7 mouse cellular contexts compared by ENCODE assay signal in the genomic region with DNA sequence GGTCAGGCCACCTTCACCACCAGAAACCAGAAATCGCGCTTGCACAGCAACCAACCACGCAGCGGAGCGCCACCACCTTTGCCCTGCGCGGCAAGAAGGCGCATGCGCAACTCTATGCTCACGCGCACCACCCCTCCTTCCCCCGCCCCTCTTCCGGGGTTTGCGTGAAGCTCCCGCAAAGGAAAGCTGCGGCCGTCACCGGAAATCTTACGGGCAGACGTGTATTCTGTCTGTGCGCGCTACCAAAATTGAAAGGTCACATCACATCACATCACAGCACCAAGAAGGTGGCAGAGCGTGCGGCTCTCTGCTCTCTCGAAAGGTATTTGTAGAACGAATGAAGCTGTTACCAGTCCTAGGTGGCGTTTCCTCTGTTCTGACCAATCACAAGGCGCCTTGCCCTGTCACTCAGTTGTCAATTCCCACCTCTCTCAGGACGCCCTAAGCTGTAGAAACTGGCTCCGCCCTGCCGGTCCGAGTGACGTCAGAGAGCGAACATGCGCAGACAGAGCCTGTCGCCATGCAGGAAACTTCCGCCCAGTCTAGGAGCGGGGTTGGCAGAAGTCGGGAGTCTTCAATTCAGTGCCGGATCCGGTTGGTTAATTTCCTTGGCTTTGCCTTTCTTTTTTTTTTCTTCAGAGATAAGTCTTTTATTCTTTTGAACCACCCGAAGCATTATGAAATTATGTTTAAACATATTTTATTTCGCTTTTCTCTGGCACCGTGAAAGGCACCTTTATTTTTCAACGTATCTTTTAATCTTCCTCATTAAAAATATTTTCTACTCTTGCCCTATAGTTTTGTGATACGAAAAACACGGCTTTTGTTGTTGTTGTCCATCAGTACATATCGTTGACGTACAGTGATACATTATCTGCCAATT. TPM values are rescaled to one million over a fixed set of nuclear protein-coding genes. Genes with fewer than 3 reads are reported as not detected.
DNase-seq lines count a peak whose midpoint lies in the region; ATAC-seq lines count a peak whose summit lies in the region.

A gene (plus strand): TSS at position 151 of the 883 bp plus-strand sequence.
A gene (minus strand): TSS at position 322 of the 883 bp plus-strand sequence.
A gene (minus strand): TSS at position 322 of the 883 bp plus-strand sequence.

- H3K9ac ChIP-seq in intestine, embryonic 16.5 days (ENCODE audit: low read depth, low read length) = peak within 1 kb of the TSS; percentile 79
- H3K9ac ChIP-seq in midbrain, embryonic 11.5 days (ENCODE audit: low read length) = peak within 1 kb of the TSS; percentile 77

- peaks cover 13% of the 10 kb centered on the region for H3K4me1 ChIP-seq in intestine, embryonic 16.5 days (ENCODE audit: control insufficient read depth, insufficient read depth, low read length)
- H3K4me1 ChIP-seq in midbrain, embryonic 11.5 days (ENCODE audit: control insufficient read depth, insufficient read depth, low read length) = peaks cover 9% of the 10 kb centered on the region

- peak within 1 kb of the TSS; percentile 38 for H3K4me2 ChIP-seq in intestine, embryonic 16.5 days (ENCODE audit: low read depth, low read length)
- H3K4me2 ChIP-seq in midbrain, embryonic 11.5 days = peak within 1 kb of the TSS; percentile 49

- ATAC-seq in intestine, embryonic 16.5 days = peak; percentile 97
- ATAC-seq in midbrain, embryonic 11.5 days (ENCODE audit: low FRiP score) = peak; percentile 97

- intact Hi-C loops in left cerebral cortex, postnatal 36 days (cut with DNase I) = loop anchor here (10.0 kb wide), 1 partner anchor 177 kb away; a partner anchor contains a TSS

- peak within 1 kb of the TSS; percentile 93 for H3K27ac ChIP-seq in intestine, embryonic 16.5 days (ENCODE audit: low read length)
- peak within 1 kb of the TSS; percentile 82 for H3K27ac ChIP-seq in midbrain, embryonic 11.5 days (ENCODE audit: low read depth, low read length)

- DNase-seq in adrenal gland, adult 8-10 months = peak; percentile 99
- peak; percentile 98 for DNase-seq in embryo, embryonic 9.5 days (ENCODE audit: extremely low spot score)
- peak; percentile 96 to 98 for DNase-seq in gastrocnemius, postnatal 4 days (ENCODE audit: low spot score in 2 of 2)
- DNase-seq in left cerebral cortex, postnatal 36 days (ENCODE audit: low spot score in 2 of 2) = peak; percentile 98 to 99
- DNase-seq in midbrain, embryonic 11.5 days (ENCODE audit: low spot score, missing footprints) = peak; percentile 100
- DNase-seq in skeletal muscle tissue, adult 2 months (ENCODE audit: low read depth, low spot score) = peak; percentile 100

- H3K9me3 ChIP-seq in intestine, embryonic 16.5 days (ENCODE audit: control insufficient read depth, low read length) = no peaks in the 10 kb centered on the region
- no peaks in the 10 kb centered on the region for H3K9me3 ChIP-seq in midbrain, embryonic 11.5 days (ENCODE audit: control insufficient read depth, low read length)

- peak within 1 kb of the TSS; percentile 71 for H3K4me3 ChIP-seq in intestine, embryonic 16.5 days (ENCODE audit: low read length)
- peak within 1 kb of the TSS; percentile 68 for H3K4me3 ChIP-seq in midbrain, embryonic 11.5 days (ENCODE audit: low read depth, low read length)

- WGBS in intestine, embryonic 16.5 days = under 1% methylated on average over 49 of the region's 49 CpGs
- WGBS in midbrain, embryonic 11.5 days = under 1% methylated on average over 49 of the region's 49 CpGs

- no peaks in the 10 kb centered on the region for H3K27me3 ChIP-seq in intestine, embryonic 16.5 days (replicated peaks; ENCODE audit: control insufficient read depth, insufficient read depth, low read length)
- H3K27me3 ChIP-seq in midbrain, embryonic 11.5 days (ENCODE audit: control insufficient read depth, insufficient read depth, low read length) = no peaks in the 10 kb centered on the region

- H3K36me3 ChIP-seq in intestine, embryonic 16.5 days (ENCODE audit: control insufficient read depth, insufficient read depth, low read length) = no peaks in the 10 kb centered on the region
- H3K36me3 ChIP-seq in midbrain, embryonic 11.5 days (ENCODE audit: control insufficient read depth, insufficient read depth, low read length) = no peaks in the 10 kb centered on the region

RNA-seq across cellular contexts. Expression of the first gene that starts in this region (rescaled TPM):
- total RNA-seq in adrenal gland, adult 8-10 months (2022) = 1 to 10 TPM; 6.5 to 8.8 (median 7.3) TPM
- total RNA-seq in gastrocnemius, postnatal 4 days (2021) = 1 to 10 TPM; 3.9 to 4.2 TPM
- 4.4 and 5.1 TPM in 2 replicates for polyA plus RNA-seq in intestine, embryonic 16.5 days (2015; fragmentation: Nextera tagmentation; extraction: Ambion mirVana)
- total RNA-seq in left cerebral cortex, postnatal 36 days (2021) = 1 to 10 TPM; 8.1 to 8.2 TPM
- 9.6 and 9.9 TPM in 2 replicates for polyA plus RNA-seq in midbrain, embryonic 11.5 days (2014; fragmentation: Nextera tagmentation; extraction: Ambion mirVana)

RNA-seq across cellular contexts. Expression of the second gene that starts in this region (rescaled TPM):
- total RNA-seq in adrenal gland, adult 8-10 months (2022) = 10 to 100 TPM in 3 of 4 experiments, 1 to 10 TPM in 1; 7.0 to 16.9 (median 16.2) TPM
- 10 to 100 TPM; 12.6 to 14.9 TPM for total RNA-seq in gastrocnemius, postnatal 4 days (2021)
- polyA plus RNA-seq in intestine, embryonic 16.5 days (2015; fragmentation: Nextera tagmentation; extraction: Ambion mirVana) = 45.5 and 45.6 TPM in 2 replicates
- total RNA-seq in left cerebral cortex, postnatal 36 days (2021) = 10 to 100 TPM; 10.5 to 15.2 TPM
- 23.4 and 32.1 TPM in 2 replicates for polyA plus RNA-seq in midbrain, embryonic 11.5 days (2014; fragmentation: Nextera tagmentation; extraction: Ambion mirVana)

RNA-seq across cellular contexts. Expression of the third gene that starts in this region (rescaled TPM):
- total RNA-seq in adrenal gland, adult 8-10 months (2022) = 10 to 100 TPM; 12.5 to 27.4 (median 22.2) TPM
- total RNA-seq in gastrocnemius, postnatal 4 days (2021) = 10 to 100 TPM; 20.5 to 22.7 TPM
- polyA plus RNA-seq in intestine, embryonic 16.5 days (2015; fragmentation: Nextera tagmentation; extraction: Ambion mirVana) = 17.3 and 18.9 TPM in 2 replicates
- total RNA-seq in left cerebral cortex, postnatal 36 days (2021) = 10 to 100 TPM; 26.2 to 26.9 TPM
- 14.1 and 18.5 TPM in 2 replicates for polyA plus RNA-seq in midbrain, embryonic 11.5 days (2014; fragmentation: Nextera tagmentation; extraction: Ambion mirVana)

Comparison
In these comparisons a context has a peak if more than half of its experiments do, and no peak if none do; other contexts are left out.
1. Peak in every context shown above with its lines: DNase-seq, ATAC-seq, H3K4me3 ChIP-seq and H3K27ac ChIP-seq.